Mouse (Mus musculus) erythroblast, embryonic 14.5 days (primary cell): ENCODE data around the gene Ikzf5. TPM values are rescaled to one million over a fixed set of nuclear protein-coding genes. Genes with fewer than 3 reads are reported as not detected.
"Not testable (repeated sequence)": the region's sequence is repeated elsewhere in the genome, so short reads cannot be mapped to it uniquely, and the experiment has no call there.

ENCODE experiments used
- H3K27me3 ChIP-seq: 2 replicates; pipeline ENCODE4 v1.6.1; 2012; ENCODE audit warnings: inconsistent platforms; ENCODE audit not compliant: control insufficient read depth
- H3K36me3 ChIP-seq: 2 replicates; pipeline ENCODE4 v1.6.1; 2012; ENCODE audit warnings: mild to moderate bottlenecking, inconsistent platforms; ENCODE audit not compliant: control insufficient read depth
- H3K4me1 ChIP-seq: 2 replicates; pipeline ENCODE4 v1.6.1; 2012; ENCODE audit warnings: inconsistent platforms; ENCODE audit not compliant: control insufficient read depth
- H3K4me3 ChIP-seq: replicated peaks from 2 replicates; pipeline ENCODE3; 2012; ENCODE audit warnings: moderate library complexity, mild to moderate bottlenecking, inconsistent platforms
- H3K9me3 ChIP-seq: 2 replicates; pipeline ENCODE4 v1.6.1; 2012; ENCODE audit warnings: low read length, inconsistent platforms, mixed read lengths; ENCODE audit not compliant: control insufficient read depth
- GATA1 ChIP-seq: IDR thresholded peaks from 2 replicates; pipeline ENCODE4 v1.6.1; 2012; ENCODE audit warnings: low read length, inconsistent platforms, mixed read lengths
- TAL1 ChIP-seq: IDR thresholded peaks from 3 replicates; pipeline ENCODE4 v1.6.1; 2012; ENCODE audit warnings: low read length, inconsistent platforms, mixed read lengths
- polyA plus RNA-seq: library from polyadenylated mRNA; stranded (reverse); fragments of >175 nt; gene quantifications from 2 replicates; pipeline ENCODE4 v1.2.3, GENCODE M21; 2012

Ikzf5 gene
- 1.7 and 2.3 TPM in 2 replicates for polyA plus RNA-seq

DNA sequence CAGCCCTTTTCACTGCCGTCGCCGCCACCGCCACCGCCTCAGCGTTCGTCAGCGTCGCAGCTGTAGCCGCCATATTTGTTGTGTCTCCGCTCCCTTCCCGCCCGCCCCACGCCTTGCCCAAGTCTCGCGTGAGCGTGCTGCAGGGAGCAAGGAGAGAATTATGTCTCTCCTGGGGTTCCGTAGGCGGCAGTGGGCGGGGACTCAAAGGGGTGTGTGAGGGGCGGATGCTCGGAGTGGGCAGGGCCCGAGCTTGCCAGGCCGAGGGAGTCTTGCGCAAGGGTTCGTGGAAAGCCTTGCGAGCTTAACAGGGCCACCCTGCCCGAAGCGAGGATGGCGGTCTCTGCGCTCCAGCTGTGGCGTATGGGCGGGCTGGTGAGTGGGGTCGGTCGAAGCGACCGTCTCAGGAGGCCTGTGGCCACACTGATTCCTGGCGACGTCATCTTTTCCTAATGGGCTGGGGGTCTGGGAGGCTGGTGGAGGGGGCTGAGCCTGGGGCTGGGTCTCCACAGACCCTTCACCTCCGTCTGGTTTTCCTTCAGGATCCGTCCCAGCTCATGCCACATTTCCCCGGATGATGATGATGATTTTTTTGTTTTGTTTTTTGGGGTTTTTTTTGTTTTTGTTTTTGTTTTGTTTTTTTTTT lies at the start of gene Ikzf5, which contains the start of gene Acadsb:
Ikzf5 (minus strand) TSS at position 106 of the 643 bp plus-strand sequence.
Acadsb (plus strand) TSS at position 186 of the 643 bp plus-strand sequence.
- Histone ChIP-seq H3K36me3 (peaks cover 17% of the 10 kb centered on the region), H3K4me1 (peaks cover 34% of the 10 kb centered on the region), H3K9me3 (no peaks in the 10 kb centered on the region), H3K4me3 (peak within 1 kb of the TSS; percentile 78), H3K27me3 (peaks cover 9% of the 10 kb centered on the region)
- TF ChIP-seq TAL1 (no peak), GATA1 (no peak)

DNA sequence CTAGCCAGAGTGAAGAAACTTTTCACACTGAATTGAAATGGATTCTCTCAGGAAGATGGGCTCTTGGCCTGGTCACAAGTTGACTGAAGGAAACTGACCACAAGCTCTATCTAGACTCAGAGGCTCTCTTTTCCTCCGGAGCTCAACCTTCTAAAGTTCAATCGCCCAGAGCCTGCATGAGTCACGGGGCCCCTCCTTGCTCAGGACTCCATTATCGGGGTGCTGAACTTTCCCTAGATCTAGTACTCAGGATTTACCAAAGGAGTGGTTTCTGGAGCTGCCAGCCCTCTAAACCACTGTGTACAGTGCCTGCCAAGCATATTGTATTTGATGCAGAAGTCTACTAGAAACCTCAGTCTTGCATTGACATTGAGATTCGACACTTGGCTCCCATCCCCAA lies 46.4 kb upstream of the Ikzf5 start:
- Histone ChIP-seq H3K36me3 (no peaks in the 10 kb centered on the region), H3K4me3 (no peak overlapping the region), H3K4me1 (no peaks in the 10 kb centered on the region), H3K27me3 (no peaks in the 10 kb centered on the region), H3K9me3 (no peaks in the 10 kb centered on the region)
- TF ChIP-seq TAL1 (no peak), GATA1 (no peak)

DNA sequence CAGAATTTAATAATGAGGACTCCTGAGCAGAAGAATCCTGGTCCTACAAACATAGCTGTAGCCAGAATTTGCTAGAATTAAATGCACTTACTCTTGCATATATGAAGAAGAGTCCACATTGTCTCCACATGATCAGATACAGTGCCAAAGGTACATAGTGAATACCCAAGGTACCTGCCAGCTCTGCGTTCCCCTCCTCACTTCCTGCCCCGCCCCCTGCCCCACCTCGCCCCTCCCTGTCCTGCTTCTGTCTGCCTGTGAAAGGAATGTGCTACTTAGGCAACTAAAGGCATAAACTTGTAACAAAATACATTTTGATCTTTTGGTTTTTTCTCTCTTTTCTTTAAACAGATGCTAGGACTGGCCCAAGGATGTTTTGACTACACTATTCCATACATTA lies 26.7 kb upstream of the Ikzf5 start:
- TF ChIP-seq TAL1 = no peak
- TF ChIP-seq GATA1 = no peak
- Histone ChIP-seq H3K27me3 (no peaks in the 10 kb centered on the region), H3K4me1 (peaks cover 2% of the 10 kb centered on the region; the same call in 1 of the 2 replicates), H3K4me3 (no peak overlapping the region), H3K36me3 (no peaks in the 10 kb centered on the region; the same call in 1 of the 2 replicates), H3K9me3 (no peaks in the 10 kb centered on the region)

DNA sequence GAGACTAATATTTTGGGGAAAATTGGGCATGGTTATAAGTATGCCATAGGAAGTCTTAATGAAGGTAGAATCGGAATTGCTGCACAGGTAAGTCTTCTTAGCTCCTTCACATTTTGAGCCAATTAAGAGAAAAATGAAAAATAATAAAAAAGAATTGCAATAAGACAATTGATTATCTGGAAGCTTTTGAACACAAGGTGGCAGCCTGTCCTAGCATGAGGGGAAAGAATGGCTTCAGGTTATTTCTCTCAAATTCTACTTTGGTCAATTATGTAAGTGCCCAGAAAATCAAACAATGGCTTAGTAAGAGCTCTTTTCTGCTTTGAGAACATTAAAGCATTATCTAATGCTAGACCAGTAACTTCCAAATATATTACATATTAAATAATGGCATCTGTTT lies 24.0 kb upstream of the Ikzf5 start:
- no peaks in the 10 kb centered on the region for H3K27me3 ChIP-seq
- H3K9me3 ChIP-seq = 0 out of 2 replicates have a peak, but pooled peaks cover 2% of the 10 kb centered on the region
- no peak overlapping the region for H3K4me3 ChIP-seq
- H3K36me3 ChIP-seq = peaks cover 6% of the 10 kb centered on the region
- TF ChIP-seq GATA1 (no peak), TAL1 (no peak)
- peaks cover 2% of the 10 kb centered on the region; the same call in 1 of the 2 replicates for H3K4me1 ChIP-seq

DNA sequence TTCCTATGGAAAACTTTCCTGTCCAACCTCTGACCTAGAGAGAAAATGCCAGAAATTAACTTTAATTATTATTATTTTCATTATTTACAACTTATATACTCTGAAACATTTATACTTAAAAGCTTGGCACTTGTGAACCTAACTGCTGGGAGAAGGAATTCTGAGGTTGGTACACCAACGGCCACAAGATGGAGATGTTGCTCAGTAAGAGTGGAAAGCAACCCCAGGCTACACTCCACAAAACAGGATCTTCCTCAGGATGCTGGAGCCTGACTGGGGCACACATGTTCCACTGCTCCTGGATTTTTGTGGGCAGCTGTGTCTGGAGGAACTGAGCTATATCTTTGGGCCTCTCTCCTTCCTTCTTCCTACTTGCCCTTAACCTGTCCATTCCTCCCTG lies 21.9 kb upstream of the Ikzf5 start:
- H3K36me3 ChIP-seq = peaks cover 9% of the 10 kb centered on the region
- no peak overlapping the region for H3K4me3 ChIP-seq
- peaks cover 3% of the 10 kb centered on the region; the same call in 1 of the 2 replicates for H3K4me1 ChIP-seq
- H3K9me3 ChIP-seq = 0 out of 2 replicates have a peak, but pooled peaks cover 2% of the 10 kb centered on the region
- no peak for TF ChIP-seq GATA1
- TF ChIP-seq TAL1 = no peak
- H3K27me3 ChIP-seq = no peaks in the 10 kb centered on the region

DNA sequence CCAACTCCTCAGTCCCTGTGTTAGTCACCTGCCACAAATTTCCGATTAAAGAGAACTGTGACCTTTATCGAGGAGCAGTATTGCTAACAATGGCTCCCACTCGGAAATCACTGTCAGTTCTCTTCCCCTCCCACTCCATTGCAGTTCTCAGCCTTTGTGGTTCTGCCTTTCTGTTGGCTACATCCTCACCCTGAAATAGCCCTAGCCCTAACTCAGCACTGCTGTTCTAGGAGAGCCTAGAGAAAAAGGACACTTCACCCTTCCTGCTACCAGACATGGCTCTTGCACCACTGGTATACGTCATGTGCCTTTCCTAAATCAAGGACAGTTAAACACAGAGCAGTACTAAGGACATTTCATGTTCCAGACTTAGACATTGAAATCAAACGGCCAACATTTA lies 17.0 kb upstream of the Ikzf5 start:
- TF ChIP-seq GATA1 (no peak), TAL1 (no peak)
- Histone ChIP-seq H3K4me1 (peaks cover 29% of the 10 kb centered on the region), H3K9me3 (peaks cover 8% of the 10 kb centered on the region), H3K4me3 (no peak overlapping the region), H3K36me3 (peaks cover 26% of the 10 kb centered on the region), H3K27me3 (no peaks in the 10 kb centered on the region; the same call in 1 of the 2 replicates)

DNA sequence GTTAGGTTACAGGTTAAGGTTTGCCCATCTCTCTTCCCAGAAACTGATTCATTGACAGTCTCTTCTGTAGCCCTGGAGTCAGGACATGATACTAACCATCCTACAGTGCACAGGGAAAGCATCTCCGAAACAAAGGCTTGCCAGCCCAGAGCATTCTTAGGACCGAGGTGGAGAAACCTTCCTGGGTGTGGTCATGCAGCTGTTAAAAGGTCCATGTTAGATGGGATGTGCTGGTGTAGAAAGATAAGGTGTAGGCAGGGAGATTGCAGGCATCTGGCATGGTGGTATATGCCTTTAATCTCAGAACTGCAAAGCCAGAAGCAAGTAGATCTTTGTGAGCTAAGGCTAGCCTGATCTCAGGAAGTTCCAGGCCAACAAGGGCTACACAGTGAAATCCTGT lies 14.6 kb upstream of the Ikzf5 start:
- peak; percentile 89 for TF ChIP-seq GATA1
- peak; percentile 89 for TF ChIP-seq TAL1
- Histone ChIP-seq H3K4me3 (peak overlapping the region; percentile 19), H3K9me3 (peaks cover 6% of the 10 kb centered on the region), H3K27me3 (no peaks in the 10 kb centered on the region; the same call in 1 of the 2 replicates), H3K4me1 (peaks cover 29% of the 10 kb centered on the region), H3K36me3 (peaks cover 20% of the 10 kb centered on the region)

DNA sequence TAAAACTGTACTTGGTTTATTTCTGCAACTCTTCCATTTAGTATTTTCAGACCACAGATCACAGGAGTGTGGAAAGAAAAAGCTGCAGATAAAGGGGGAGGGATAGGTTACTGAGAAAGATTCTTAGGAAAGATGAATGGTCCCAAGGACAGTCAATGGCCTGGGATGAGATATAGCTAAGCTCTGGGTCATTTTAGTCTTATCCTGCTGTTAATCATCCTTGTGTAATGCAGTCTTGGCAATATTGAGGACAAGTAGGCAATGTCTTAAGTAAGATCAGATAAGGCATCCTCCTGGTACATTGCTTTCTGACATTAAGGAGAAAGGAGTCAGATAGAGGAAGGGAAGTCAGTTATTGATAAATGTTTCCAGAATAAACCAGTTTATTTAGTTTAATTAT lies 7.3 kb upstream of the Ikzf5 start:
- Histone ChIP-seq H3K36me3 (no peaks in the 10 kb centered on the region), H3K4me1 (peaks cover 2% of the 10 kb centered on the region; the same call in 1 of the 2 replicates), H3K9me3 (no peaks in the 10 kb centered on the region; the same call in 1 of the 2 replicates), H3K27me3 (peaks cover 4% of the 10 kb centered on the region), H3K4me3 (no peak overlapping the region)
- TF ChIP-seq GATA1 = no peak
- TF ChIP-seq TAL1 = no peak

DNA sequence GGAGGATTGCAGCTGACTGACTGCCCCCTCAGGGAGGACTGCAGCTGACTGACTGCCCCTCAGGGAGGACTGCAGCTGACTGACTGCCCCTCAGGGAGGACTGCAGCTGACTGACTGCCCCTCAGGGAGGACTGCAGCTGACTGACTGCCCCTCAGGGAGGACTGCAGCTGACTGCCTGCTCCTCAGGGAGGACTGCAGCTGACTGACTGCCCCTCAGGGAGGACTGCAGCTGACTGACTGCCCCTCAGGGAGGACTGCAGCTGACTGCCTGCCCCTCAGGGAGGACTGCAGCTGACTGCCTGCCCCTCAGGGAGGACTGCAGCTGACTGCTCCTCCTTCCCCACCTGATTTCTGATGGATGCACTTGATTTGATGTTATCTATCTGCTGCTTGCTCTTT lies 6.4 kb upstream of the Ikzf5 start:
- H3K4me3 ChIP-seq, H3K4me1 ChIP-seq, H3K9me3 ChIP-seq, H3K36me3 ChIP-seq, H3K27me3 ChIP-seq: not testable (repeated sequence)

DNA sequence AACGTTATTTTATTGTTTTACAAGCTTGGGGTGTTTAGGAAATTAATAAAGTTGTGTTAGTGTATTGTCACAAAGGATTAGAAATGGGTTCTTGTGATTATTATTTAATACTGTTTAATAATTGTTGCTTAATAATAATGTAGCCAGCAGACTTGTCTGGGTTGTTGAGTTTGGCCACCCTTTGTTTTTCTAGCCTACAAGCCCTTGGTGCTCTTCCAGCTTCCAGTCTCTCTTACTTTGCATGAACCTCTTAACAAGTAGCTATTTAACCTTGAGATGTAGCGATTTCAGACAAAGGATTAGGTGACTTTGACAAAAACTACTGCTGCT lies 1.6 kb upstream of the Ikzf5 start:
- H3K9me3 ChIP-seq = no peaks in the 10 kb centered on the region
- TF ChIP-seq GATA1 = no peak
- no peak for TF ChIP-seq TAL1
- no peak overlapping the region for H3K4me3 ChIP-seq
- peaks cover 33% of the 10 kb centered on the region for H3K4me1 ChIP-seq
- H3K36me3 ChIP-seq = peaks cover 10% of the 10 kb centered on the region
- H3K27me3 ChIP-seq = peaks cover 9% of the 10 kb centered on the region
